Mouse (Mus musculus): ENCODE results near the gene Tssk6.

Gene Tssk6

GRCm38 (mm10) chr8:69887289-69888243 is 14.4 kb upstream of the Tssk6 start, which contains the start of gene Cilp2:
Cilp2 (minus strand) TSS chr8:69887687.
- peak; percentile 38 to 46 for DNase-seq

DNA sequence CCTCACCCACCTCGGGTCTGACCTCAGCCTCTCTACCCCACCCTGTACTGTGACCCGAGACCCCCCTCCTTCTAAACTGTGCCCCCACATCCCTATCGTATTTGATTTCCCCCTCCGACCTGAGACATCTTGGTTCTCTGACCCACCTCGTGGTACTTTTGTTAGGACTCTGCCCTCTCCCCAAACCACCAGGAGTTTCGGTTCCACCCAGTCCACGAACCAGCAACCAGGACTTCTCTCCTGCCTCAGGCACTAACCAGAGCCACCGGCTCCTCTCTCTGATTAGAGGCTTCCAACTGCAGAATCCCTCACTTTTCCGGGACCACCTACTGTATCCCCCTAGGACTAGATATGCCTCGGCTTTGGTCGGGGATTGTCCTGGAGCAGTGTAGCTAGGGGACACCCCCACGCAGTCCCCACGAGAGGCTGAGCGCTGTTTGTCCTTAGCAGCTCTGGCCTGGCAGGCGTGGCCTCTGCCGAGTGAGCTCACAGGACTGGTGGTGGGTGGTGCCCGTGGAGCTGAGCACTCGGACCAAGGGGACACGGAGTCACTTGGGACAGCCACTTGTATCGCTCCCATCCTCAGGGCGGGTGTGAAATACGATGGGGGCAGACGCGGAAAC is 13.6 kb upstream of the Tssk6 start:
- no peak for DNase-seq

DNA sequence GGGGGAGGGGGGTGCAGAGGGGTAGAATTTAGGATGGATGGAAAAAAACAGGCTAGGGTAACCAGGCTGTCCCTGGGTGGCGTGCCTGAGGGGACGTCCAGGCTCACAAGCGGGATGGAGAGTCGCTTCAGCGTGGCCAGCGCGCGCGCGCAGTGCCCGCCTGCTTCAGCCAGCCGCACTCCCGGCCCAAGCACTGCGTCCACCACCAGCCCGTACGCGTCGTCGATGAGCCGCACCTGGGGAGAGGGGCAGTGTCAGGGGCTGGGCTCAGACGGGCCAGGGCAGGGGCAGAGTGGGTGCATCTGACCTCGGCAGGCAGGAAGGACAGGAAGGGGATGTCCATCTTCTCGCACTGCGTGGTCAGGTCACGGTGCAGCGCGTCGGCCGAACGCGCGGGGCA is 13.1 kb upstream of the Tssk6 start:
- DNase-seq: peak in 1 of 2 experiments; percentile 38

DNA sequence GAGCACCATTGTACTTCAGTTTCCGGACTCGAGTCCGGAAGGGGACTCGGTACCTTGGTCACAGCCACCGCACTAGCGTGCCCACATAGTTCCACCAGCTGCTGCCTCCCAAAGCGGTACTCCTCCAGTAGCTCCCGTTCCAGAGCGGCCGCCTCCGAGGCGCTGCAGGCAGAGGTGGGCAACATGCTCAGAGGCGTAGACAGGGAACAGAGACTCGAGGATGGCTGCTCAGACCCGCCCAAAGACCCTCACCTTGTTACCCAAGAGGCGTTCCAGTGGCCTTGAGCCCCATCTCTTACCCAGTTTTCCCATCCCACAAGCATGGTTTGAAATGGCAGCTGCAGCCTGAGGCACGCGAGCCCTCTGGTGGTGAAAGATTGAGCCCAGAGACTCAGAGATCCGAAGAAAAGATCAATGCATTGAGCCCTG is 11.2 kb upstream of the Tssk6 start:
- DNase-seq: peak; percentile 80 to 85

DNA sequence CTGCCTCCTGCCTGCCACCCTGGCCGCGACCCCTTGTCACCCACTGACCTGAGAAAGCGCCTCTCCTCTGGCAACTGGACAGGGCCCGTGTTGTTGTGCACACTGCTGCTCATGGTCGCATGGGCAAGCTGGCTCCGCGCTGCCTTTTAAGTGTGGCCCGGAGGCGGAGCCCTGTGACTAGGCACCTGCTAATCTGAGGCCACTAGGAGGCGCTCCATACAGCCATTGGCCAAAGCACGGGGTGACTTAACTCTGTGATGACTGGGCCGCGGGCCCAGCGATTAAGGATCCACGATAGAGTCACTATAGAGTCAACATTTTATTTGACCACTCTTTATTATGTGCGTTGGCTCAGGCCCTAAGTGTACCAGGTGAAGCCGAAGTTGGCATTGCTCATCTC is 8.1 kb upstream of the Tssk6 start:
- peak; percentile 74 to 87 for DNase-seq

GRCm38 (mm10) chr8:69894836-69895332 is 7.1 kb upstream of the Tssk6 start:
- DNase-seq: no peak

DNA sequence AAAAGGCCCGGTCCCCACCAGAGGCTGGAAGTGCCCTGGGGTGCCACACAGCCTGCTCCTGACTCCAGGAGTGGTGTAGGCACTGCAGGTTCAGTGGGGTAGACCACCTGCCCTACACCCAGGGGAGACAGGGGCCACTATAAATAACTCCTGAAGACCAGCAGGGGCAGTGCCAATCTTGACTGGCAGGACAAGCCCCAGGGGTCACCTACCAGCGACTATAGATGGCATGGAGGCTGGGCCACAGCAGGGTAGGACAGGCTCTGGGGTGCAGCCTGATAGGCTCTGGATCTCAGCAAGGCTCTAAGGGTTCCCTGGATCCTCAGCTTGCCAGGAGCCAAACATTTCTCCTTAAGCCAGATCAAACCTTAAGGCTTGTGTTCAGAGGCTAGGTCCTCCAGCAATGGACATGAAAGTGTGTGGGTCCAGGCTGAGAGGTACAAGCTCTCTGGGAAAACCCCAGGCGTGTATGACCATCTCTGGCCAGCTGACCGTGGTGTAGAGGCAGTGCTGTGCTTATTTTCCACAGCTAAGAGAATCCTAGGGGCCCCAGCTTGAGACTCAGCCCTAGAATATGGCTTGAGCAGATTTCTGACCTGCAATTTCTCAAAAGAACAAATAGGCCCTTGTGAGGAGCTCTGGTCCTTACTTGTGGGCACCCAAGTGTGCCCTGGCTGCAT is 6.1 kb upstream of the Tssk6 start:
- no peak for DNase-seq

DNA sequence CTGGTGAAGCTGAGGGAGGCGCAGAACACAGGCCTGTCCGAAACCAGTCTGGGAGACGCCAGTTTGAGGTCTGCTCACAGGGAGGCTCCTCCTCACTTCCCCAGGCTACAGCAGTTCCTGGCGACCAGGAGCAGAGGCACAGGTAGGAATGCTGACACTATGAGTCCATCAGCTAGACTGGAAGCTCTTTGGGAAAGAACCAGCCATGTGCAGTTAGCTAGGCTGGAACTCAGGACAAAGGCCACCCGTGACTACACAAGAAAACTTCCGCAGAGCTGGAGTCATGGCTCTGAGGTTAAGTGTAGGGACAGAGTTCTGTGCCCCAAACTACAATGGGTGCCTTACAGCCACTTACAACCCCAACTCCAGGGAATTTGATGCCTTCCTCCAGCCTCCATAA is 4.1 kb upstream of the Tssk6 start:
- DNase-seq: no peak

- no peak for DNase-seq
Observed at GRCm38 (mm10) chr8:69899876-69900275, 2.1 kb upstream of the Tssk6 start.

GRCm38 (mm10) chr8:69900895-69901451 is 1.0 kb upstream of the Tssk6 start:
- DNase-seq: peak in 1 of 2 experiments; percentile 50

- peak; percentile 98 for DNase-seq
Observed at GRCm38 (mm10) chr8:69901484-69902162, 361 bp upstream of the Tssk6 start.

DNA sequence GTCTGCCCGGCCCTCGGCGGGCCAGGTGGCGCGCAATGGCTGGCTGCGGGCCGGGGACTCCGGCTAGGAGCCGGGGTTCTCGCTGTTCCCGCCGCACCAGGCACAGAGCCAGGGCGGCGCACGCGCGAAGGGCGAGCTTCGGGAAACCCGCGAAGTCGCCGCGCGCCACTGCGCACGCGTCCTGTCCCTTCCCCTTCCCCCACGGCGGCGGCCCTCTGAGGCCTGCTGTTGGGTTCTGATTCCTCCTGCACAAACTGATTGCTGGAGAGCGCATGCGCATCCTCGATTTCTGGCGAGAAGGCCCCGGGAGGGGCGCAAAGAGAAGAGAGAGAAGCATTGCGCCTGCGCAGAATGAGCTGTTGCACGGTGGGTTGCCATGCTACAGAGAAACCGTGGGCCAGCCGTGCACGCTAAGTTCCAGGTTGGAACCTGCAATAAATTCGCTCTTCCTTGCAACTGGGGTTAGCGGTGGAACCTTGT is 1.1 kb downstream of the Tssk6 start:
- DNase-seq: peak; percentile 99 to 100

DNA sequence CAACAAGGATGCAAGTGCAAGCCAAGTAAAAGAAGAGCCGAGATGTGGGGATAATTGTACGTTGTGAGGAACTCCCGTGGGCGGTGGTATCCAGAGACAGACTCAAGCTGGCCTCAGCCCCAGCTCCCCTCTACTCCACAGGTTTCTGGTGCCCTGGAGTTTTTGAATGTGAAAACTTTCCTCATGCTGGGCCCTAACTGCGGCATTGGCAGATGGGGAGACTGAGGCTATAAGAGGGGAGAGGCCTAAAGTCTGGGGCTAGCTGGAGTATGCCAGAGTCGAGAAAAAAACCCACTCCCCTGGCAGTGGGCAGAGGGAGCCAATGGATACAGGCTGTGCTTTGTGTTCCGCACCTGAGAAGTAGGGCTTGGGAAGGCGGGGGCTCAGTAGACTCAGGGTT is 2.1 kb downstream of the Tssk6 start:
- no peak for DNase-seq

DNA sequence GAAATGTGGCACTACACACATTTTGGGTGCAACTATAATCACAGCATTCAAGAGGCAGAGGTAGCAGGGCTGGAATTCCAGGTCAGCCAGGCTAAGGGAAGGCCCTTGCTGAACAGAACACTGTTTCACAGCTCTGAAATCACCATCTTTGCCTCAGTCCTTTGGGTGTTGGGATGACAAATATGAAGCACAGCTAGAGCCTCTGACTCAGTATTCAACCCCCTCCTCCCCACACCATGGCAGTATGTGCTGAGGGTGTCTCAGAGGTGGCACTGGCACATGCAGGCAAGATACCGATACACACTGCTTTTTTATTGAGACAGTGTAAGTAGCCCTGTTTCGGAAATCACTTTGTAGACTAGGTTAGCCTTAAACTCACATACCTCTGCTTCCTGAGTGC is 4.3 kb downstream of the Tssk6 start:
- DNase-seq: no peak

GRCm38 (mm10) chr8:69907106-69907505 is 5.1 kb downstream of the Tssk6 start:
- no peak for DNase-seq

GRCm38 (mm10) chr8:69911917-69912316 is 9.9 kb downstream of the Tssk6 start:
- DNase-seq: no peak

- DNase-seq: no peak
Observed at GRCm38 (mm10) chr8:69912478-69913074, 10.6 kb downstream of the Tssk6 start.

GRCm38 (mm10) chr8:69914526-69914925 is 12.5 kb downstream of the Tssk6 start:
- DNase-seq: no peak

DNA sequence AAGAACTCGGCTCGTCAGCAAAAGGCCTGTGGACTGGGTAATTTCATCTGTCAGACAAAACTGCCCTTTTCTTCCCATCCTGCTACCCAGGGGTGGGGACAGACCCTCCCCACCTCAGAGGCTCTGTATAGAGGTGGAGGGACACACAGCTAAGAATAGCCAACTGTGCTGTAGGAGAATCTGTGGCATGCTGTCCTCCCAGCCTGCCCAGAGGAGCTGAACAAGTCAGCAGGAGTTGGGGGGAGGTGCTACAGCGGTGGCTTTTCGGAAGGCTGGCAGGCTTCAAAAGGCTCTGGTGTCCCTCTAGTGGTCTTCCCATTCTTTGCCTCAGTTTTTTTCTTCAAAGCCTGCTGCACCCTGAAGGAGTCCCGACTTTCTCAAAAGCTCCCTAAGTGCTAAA is 13.8 kb downstream of the Tssk6 start:
- peak in 1 of 2 experiments; percentile 53 for DNase-seq

- DNase-seq: peak in 1 of 2 experiments; percentile 1
Observed at GRCm38 (mm10) chr8:69918506-69918905, 16.5 kb downstream of the Tssk6 start.

- peak; percentile 88 to 94 for DNase-seq
Observed at GRCm38 (mm10) chr8:69919010-69919409, 17.0 kb downstream of the Tssk6 start.
